Mouse (Mus musculus) limb, embryonic 15.5 days (tissue): Measurements from ENCODE around the gene Plscr5. TPM values are rescaled to one million over a fixed set of nuclear protein-coding genes. Genes with fewer than 3 reads are reported as not detected.
"Not testable (repeated sequence)": the region's sequence is repeated elsewhere in the genome, so short reads cannot be mapped to it uniquely, and the experiment has no call there.

Source experiments
- ATAC-seq: fragments of 200-750 bp; cut with Nextera tagmentation; 2 replicates; pipeline ENCODE4 v1.8.0; 2017; ENCODE audit warnings: low read depth, moderate TSS enrichment; ENCODE audit not compliant: insufficient number of reproducible peaks, low FRiP score, low TSS enrichment
- H3K27ac ChIP-seq: fragments of 300-500 bp; sonication (generic); 2 replicates; pipeline ENCODE4 v1.5.1; 2015; ENCODE audit warnings: moderate library complexity, mild to moderate bottlenecking, inconsistent platforms
- H3K27me3 ChIP-seq: fragments of 300-500 bp; sonication (generic); 2 replicates; pipeline ENCODE4 v1.6.1; 2015; ENCODE audit warnings: inconsistent platforms
- H3K36me3 ChIP-seq: fragments of 300-500 bp; sonication (generic); 2 replicates; pipeline ENCODE4 v1.6.1; 2015; ENCODE audit warnings: inconsistent platforms
- H3K4me1 ChIP-seq: fragments of 300-500 bp; sonication (generic); 2 replicates; pipeline ENCODE4 v1.6.1; 2015; ENCODE audit warnings: inconsistent platforms
- H3K4me2 ChIP-seq: fragments of 300-500 bp; sonication (generic); 2 replicates; pipeline ENCODE4 v1.6.1; 2015; ENCODE audit warnings: mild to moderate bottlenecking, inconsistent platforms
- H3K4me3 ChIP-seq: fragments of 300-500 bp; sonication (generic); 2 replicates; pipeline ENCODE4 v1.5.1; 2015; ENCODE audit warnings: mild to moderate bottlenecking, inconsistent platforms
- H3K9ac ChIP-seq: fragments of 300-500 bp; sonication (generic); 2 replicates; pipeline ENCODE4 v1.6.1; 2015; ENCODE audit warnings: inconsistent platforms
- H3K9me3 ChIP-seq: fragments of 300-500 bp; sonication (generic); 2 replicates; pipeline ENCODE4 v1.6.1; 2016; ENCODE audit warnings: inconsistent platforms
- WGBS: fragments of 180-500 bp; shearing (Covaris S2); methylation state at CpG from one replicate; pipeline ENCODE4 v1.1.7; 2015; 5-methylcytosine and 5-hydroxymethylcytosine counted together
- polyA plus RNA-seq: library from polyadenylated mRNA; unstranded; fragments of >200 nt; fragmentation: Nextera tagmentation; extraction: Ambion mirVana; gene quantifications from 2 replicates; pipeline ENCODE4 v1.2.1, GENCODE M21; 2015

The Plscr5 gene
- polyA plus RNA-seq = not detected in 2 replicates

DNA sequence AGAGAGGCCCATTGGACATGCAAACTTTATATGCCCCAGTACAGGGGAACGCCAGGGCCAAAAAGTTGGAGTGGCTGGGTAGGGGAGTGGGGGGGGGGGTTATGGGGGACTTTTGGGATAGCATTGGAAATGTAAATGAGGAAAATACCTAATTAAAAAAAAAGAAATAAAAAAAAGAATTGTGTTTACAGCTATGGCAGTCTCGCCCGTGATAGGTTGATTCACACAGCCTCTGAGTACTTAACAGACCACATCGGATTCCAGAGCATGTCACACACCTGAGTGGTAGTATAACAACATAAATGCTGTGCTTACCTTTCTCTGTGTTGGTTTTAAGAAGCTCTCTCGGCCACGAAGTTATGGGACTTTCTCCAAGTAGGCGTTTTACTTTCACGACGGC, at the start of gene Plscr5:
Gene Plscr5 (plus strand): TSS at position 301 of the 400 bp plus-strand sequence.
- not testable (repeated sequence) for H3K9me3 ChIP-seq, H3K9ac ChIP-seq, H3K4me2 ChIP-seq, H3K36me3 ChIP-seq, H3K27me3 ChIP-seq, H3K4me3 ChIP-seq, H3K27ac ChIP-seq, ATAC-seq, H3K4me1 ChIP-seq
- WGBS = 70% methylated on average over 9 of the region's 9 CpGs

- Histone ChIP-seq H3K4me1 (no peaks in the 10 kb centered on the region), H3K27ac (no peak overlapping the region), H3K4me3 (no peak overlapping the region), H3K27me3 (no peaks in the 10 kb centered on the region), H3K9ac (no peak overlapping the region), H3K4me2 (no peak overlapping the region), H3K36me3 (no peaks in the 10 kb centered on the region), H3K9me3 (no peaks in the 10 kb centered on the region)
- no peak for ATAC-seq
- WGBS = 19% methylated on average over 7 of the region's 7 CpGs
Observed at GRCm38 (mm10) chr9:92147555-92148248, 45.0 kb upstream of the Plscr5 start.

DNA sequence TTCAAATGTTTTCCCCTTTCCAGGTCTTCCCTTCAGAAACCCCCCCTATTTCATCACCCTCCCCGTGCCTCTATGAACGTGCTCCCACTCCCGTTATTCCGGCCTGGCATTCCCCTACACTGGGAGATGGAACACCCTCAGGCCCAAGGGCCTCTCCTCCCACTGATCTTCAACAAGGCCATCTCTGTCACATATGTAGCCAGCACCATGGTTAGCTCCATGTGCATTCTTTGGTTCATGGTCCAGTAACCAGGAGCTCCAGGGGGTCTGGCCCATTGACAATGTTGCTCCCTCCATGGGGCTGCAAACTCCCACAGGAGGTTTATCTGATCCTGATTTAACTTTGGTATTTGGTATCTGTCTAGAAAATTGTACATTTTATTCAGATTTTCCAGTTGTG, 30.5 kb upstream of the Plscr5 start:
- Histone ChIP-seq H3K36me3 (no peaks in the 10 kb centered on the region), H3K27me3 (no peaks in the 10 kb centered on the region), H3K9ac (no peak overlapping the region), H3K4me2 (no peak overlapping the region), H3K9me3 (no peaks in the 10 kb centered on the region), H3K27ac (no peak overlapping the region), H3K4me3 (no peak overlapping the region), H3K4me1 (no peaks in the 10 kb centered on the region)
- WGBS = 86% methylated on average over 4 of the region's 4 CpGs
- no peak for ATAC-seq

DNA sequence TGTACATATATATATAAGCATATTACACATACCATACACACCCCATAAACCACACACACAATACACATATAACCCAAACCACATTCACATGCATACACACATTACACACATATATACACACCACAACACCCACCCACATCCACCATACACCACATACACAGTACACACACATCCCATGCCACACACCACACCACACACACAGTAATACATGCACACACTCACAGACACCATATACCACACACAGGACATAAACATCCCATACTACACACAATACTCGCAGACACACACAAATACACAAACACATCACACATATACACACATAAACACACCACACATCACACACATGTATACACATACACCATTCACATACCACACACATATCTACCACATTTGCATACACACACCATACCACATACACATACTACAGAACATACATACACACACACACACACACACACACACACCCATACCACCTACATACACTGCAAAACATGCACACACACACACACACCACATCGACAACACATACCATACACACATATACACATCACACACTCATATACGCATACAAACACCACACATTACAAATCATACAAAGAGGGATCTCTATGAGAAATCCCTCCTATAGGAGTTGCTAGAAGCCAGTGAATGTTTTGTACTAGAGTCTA, 19.3 kb upstream of the Plscr5 start:
- 92% methylated on average over 3 of the region's 3 CpGs for WGBS
- no peak for ATAC-seq
- Histone ChIP-seq H3K36me3 (no peaks in the 10 kb centered on the region), H3K4me2 (no peak overlapping the region), H3K4me1 (no peaks in the 10 kb centered on the region), H3K27ac (no peak overlapping the region), H3K27me3 (no peaks in the 10 kb centered on the region), H3K4me3 (no peak overlapping the region), H3K9ac (no peak overlapping the region), H3K9me3 (no peaks in the 10 kb centered on the region)

DNA sequence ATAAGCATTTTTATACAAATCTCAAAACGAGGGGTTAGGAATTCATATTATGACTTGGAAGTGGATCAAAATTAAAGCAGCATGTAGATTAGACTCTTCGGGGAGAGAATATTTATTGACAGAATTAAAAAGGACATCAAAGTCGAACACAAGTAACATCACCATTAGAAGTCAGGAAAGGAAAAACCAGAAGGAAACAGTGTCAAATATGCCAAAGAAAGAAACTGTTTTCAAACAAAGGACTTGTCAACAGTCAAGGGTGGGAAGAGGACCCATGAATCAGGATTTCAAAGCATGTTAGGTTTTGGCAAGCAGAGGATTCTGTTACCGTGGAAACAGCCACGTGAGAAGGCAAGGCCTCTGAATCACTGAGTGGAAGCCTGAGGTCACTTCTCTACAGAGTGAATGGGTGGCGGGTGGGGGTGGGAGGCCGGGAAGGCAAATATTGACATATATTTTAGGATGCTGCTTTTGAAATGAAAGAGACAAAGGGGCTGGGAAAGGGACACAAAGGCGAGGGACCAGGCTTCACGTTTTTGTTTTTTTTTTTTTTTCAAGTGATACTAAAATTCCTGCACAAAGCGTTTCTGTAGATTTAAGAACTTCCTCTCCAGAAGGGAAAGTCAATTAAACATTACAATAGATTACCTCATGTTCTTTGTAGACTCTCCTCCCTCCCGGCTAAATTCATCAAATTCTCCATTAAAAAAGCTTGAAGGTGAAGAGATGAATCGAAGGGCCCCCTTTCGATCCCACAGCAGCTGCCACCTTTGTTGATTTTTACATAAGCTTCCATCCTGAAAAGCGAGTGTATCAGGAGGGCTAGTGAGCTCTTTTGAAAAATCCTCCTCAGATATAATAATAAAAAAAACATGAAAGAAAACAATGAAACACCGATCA, 18.3 kb upstream of the Plscr5 start:
- ATAC-seq = no peak
- Histone ChIP-seq H3K9ac (no peak overlapping the region), H3K4me2 (no peak overlapping the region), H3K4me3 (no peak overlapping the region), H3K27me3 (no peaks in the 10 kb centered on the region), H3K9me3 (no peaks in the 10 kb centered on the region), H3K36me3 (no peaks in the 10 kb centered on the region), H3K4me1 (no peaks in the 10 kb centered on the region), H3K27ac (no peak overlapping the region)
- 63% methylated on average over 15 of the region's 15 CpGs for WGBS

DNA sequence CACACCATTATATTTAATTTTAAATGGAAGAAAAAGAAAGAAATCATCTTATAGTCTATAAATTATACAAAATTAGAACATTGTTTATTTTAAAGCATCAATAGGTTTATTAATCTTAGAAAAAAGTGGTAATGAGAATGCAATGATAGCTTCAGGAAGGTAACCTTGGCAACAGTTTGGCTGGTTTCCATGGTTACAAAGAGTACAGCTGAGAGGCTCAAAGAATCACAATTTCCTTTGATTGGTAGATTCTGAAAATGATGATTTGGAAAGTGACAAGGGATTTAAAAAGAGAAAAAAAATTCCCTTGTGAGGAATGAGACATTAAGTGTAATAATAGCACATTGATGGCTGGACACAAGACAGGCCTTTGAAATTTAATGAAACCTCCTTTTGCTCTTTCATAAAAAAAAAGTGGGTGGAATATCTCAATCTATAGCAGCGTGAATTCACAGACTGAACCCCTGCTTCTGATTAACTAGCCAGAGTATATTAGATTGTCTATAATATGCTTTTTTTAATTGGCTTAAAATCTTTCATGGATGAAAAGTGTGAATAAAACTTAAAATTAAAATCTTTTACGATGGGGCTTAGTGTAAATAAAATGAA, 13.8 kb upstream of the Plscr5 start:
- Histone ChIP-seq H3K4me3 (no peak overlapping the region), H3K4me1 (no peaks in the 10 kb centered on the region), H3K9ac (no peak overlapping the region), H3K27ac (no peak overlapping the region), H3K36me3 (no peaks in the 10 kb centered on the region), H3K4me2 (no peak overlapping the region), H3K27me3 (no peaks in the 10 kb centered on the region), H3K9me3 (no peaks in the 10 kb centered on the region)
- WGBS = 77% methylated on average over 2 of the region's 2 CpGs
- no peak for ATAC-seq

DNA sequence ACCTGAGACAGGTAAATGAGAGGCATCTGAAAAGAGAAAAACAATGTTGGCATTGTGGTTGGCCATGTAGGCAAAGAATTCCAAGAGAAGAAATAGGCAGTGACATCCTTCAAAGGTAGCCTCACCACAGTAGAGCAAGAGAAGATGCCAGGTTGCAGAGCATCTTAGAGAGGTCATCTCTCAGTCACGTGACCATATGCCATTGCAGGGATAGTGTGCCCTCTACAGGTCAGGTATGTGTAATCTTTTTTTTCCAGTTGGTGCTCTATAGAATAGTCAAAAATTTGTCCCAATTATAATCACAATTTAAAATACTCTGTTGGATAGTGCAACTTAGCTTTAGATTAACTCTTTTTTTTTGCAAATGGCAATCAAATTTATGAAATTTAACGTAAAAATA, 1.4 kb upstream of the Plscr5 start:
- Histone ChIP-seq H3K27ac (no peak overlapping the region), H3K4me1 (no peaks in the 10 kb centered on the region), H3K36me3 (no peaks in the 10 kb centered on the region), H3K9ac (no peak overlapping the region), H3K9me3 (no peaks in the 10 kb centered on the region), H3K4me3 (no peak overlapping the region), H3K4me2 (no peak overlapping the region), H3K27me3 (no peaks in the 10 kb centered on the region)
- 76% methylated on average over 2 of the region's 2 CpGs for WGBS
- no peak for ATAC-seq

DNA sequence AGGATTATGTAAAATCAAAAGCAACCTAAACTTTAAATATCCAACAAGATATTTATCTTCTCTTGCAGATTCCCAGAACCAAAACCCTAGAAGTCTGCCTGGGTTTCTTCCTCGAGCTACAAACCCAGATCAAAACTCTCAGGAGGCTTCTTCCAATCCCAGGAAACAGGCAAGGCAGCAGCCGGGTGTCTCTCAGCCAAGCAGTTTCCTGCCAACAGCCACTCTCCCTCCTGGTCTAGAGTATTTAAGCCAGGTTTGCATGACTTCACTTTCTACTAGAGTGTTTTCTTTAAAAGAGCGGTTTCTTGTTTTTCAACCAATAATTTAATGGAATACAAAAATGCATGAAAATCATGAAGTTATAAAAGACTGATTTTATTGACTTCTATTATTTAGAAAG, 5.7 kb downstream of the Plscr5 start:
- Histone ChIP-seq H3K9me3 (no peaks in the 10 kb centered on the region), H3K27me3 (no peaks in the 10 kb centered on the region), H3K36me3 (no peaks in the 10 kb centered on the region), H3K4me3 (no peak overlapping the region), H3K27ac (no peak overlapping the region), H3K4me2 (no peak overlapping the region), H3K9ac (no peak overlapping the region), H3K4me1 (no peaks in the 10 kb centered on the region)
- ATAC-seq = no peak
- WGBS = 56% methylated on average over 3 of the region's 3 CpGs

DNA sequence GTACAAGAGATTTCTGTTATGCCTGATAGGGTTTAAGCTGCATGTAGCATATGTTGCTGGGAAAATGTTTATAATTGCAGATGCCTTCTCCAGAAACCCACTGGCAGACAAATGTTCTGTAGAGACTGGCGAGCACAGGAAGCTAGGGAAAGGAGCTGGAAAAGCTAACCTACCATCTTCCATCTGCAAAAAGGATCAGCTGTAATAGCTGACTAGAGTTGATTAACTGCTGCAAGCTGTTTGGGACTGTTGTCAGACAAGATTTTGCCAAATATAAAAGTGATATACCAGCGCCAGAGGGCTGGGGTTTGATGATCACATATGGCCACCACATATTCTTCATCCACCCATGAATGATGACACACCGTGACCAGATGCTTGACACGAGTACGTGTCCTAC, 6.8 kb downstream of the Plscr5 start:
- Histone ChIP-seq H3K9me3 (no peaks in the 10 kb centered on the region), H3K36me3 (no peaks in the 10 kb centered on the region), H3K4me3 (no peak overlapping the region), H3K27me3 (no peaks in the 10 kb centered on the region), H3K4me1 (no peaks in the 10 kb centered on the region), H3K9ac (no peak overlapping the region), H3K27ac (no peak overlapping the region), H3K4me2 (no peak overlapping the region)
- 69% methylated on average over 5 of the region's 5 CpGs for WGBS
- no peak for ATAC-seq

GRCm38 (mm10) chr9:92204397-92204796, 11.7 kb downstream of the Plscr5 start:
- H3K4me1 ChIP-seq = no peaks in the 10 kb centered on the region
- H3K9me3 ChIP-seq = no peaks in the 10 kb centered on the region
- H3K36me3 ChIP-seq = no peaks in the 10 kb centered on the region
- no peak overlapping the region for H3K27ac ChIP-seq
- H3K4me2 ChIP-seq = no peak overlapping the region
- H3K9ac ChIP-seq = no peak overlapping the region
- WGBS = 20% methylated on average over 2 of the region's 2 CpGs
- no peak overlapping the region for H3K4me3 ChIP-seq
- ATAC-seq = no peak
- H3K27me3 ChIP-seq = no peaks in the 10 kb centered on the region

GRCm38 (mm10) chr9:92207307-92207706, 14.6 kb downstream of the Plscr5 start:
- no peak for ATAC-seq
- WGBS = 35% methylated on average over 4 of the region's 4 CpGs
- H3K4me3 ChIP-seq = no peak overlapping the region

More at GRCm38 (mm10) chr9:92207307-92207706, 14.6 kb downstream of the Plscr5 start:
- Histone ChIP-seq H3K4me2 (no peak overlapping the region), H3K9ac (no peak overlapping the region), H3K36me3 (no peaks in the 10 kb centered on the region), H3K4me1 (no peaks in the 10 kb centered on the region), H3K27ac (no peak overlapping the region), H3K9me3 (no peaks in the 10 kb centered on the region), H3K27me3 (no peaks in the 10 kb centered on the region)
